Mouse (Mus musculus): Measurements from ENCODE around the gene Phf10.

DNA sequence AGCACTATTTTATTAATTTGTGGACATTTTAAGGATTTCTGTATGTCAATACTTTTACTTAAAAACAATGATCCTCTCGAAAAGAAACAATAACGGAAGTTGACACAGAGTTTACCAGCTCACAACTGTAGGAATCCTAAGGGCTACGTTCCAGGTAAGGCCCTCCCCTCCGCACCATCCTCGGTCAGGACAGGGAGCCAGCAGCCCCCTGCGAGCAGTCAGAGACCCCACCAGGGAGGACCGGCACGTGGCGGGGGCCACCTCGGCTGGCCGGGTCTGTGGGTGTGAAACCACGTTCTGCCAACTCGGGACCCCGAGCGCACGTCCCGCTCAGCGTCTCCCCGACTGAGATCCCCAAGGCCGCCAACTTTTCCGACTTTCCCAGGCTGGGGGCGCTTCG is 553 bp downstream of the Phf10 start:
- TF ChIP-seq POLR2A (IDR thresholded peaks at IDR 0.05; ENCODE audit: extremely low read depth, insufficient read depth, low read length) (no peak), CTCF (IDR thresholded peaks at IDR 0.05; ENCODE audit: low read depth, low read length) (no peak)
